Mouse (Mus musculus) heart, postnatal 10 days (tissue): ENCODE results near the gene Zfp687. TPM values are rescaled to one million over a fixed set of nuclear protein-coding genes. Genes with fewer than 3 reads are reported as not detected.
"Not testable (repeated sequence)": the region's sequence is repeated elsewhere in the genome, so short reads cannot be mapped to it uniquely, and the experiment has no call there.

Source experiments
- DNase-seq, 2 experiments: peaks; one replicate each; pipeline ENCODE4 v3.0.0; 2021
- intact Hi-C: fragments of 180-260 bp; cut with DNase I; formaldehyde crosslinking; loops from one replicate; pipeline ENCODE4 v1.15.1; 2025
- total RNA-seq, 2 experiments: library from RNA; stranded (reverse); gene quantifications; 2 replicates each; pipeline ENCODE4 v1.2.3; 2021

The Zfp687 gene
- 10 to 100 TPM; 20.3 to 24.3 TPM for total RNA-seq

DNA sequence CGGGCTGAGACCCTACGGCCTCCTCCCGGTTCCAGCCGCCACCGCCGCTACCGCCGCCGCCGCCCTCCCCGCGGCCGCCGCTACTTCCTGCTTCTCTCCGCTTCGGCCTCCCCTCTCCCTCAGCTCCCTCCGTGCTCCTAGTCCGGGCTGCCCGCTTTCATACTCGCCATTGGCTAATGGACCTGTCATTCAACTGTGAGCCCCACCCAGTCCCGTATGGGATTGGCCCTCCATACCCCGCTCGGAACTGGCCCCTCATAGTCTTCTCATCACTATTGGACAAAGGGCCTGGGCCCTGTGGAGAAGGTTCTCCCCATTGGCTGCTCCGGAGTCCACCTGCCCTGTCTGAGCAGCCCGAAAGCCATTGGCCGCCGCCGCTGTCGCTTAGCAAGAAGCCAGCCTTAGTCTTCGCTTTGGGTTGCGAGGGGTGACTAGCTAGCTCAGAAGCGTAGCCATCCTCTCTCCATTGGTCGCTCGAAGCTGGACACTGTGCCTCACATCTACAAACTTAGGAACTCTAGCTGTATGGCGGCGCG is at the start of gene Zfp687:
Gene Zfp687 (minus strand): TSS at position 112 of the 536 bp plus-strand sequence.
- intact Hi-C loops = no loop called here
- peak; percentile 100 for DNase-seq

DNA sequence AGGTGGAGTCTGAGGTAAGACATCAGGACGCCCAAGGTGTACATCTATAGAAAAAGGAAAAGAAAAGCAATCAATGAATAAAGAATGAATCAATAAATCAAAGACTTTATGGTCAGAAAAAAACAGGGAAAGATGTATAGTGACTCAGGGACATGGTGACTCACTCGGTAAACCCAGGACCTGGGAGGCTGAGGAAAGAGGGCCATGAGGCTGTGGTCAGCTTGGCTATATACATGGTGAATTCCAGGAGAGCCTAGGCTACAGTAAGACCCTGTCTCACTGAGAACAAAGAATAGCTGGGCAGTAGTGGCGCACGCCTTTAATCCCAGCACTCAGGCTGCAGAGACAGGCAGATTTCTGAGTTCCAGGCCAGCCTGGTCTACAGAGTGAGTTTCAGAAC is 48.5 kb upstream of the Zfp687 start:
- no peak for DNase-seq
- intact Hi-C loops = no loop called here

DNA sequence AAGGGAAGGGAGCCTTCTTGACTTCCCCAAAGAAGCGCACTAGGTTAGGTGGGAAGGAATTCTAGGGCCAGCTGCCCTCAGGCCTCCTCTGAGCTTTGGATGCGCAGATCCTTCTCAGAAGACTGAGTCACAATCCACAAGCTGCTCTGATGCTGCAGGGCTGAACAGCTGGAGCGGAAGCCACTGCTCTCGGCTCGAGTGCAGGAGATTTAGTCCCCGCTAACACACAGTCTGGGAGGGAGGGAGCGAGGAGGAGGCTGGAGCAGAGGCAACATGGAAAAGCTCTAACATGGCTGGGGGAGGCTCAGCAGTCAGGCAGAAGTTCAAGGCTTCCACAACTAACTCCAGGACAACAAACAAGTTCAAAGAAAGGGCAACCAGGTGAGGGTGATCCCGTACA is 42.8 kb upstream of the Zfp687 start:
- intact Hi-C loops = no loop called here
- peak; percentile 28 to 36 for DNase-seq

DNA sequence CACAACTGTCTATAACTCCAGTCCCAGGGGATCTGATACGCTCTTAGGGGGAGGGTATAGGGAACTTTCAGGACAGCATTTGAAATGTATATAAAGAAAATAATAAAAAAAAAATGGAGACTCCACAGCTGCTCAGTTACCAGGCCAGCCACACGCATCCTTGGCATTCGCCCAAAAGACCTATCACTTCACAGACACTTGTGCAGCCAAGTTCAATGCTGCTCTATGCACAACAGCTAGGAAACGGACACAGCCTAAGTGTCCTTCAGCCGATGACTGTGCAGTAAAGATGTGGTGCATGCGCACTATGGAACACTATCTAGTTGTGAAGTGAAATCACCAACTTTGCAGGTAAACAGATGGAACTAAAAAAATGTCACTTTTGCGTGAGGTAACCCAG is 41.0 kb upstream of the Zfp687 start:
- intact Hi-C loops = no loop called here
- DNase-seq = peak in 1 of 2 experiments; percentile 14

DNA sequence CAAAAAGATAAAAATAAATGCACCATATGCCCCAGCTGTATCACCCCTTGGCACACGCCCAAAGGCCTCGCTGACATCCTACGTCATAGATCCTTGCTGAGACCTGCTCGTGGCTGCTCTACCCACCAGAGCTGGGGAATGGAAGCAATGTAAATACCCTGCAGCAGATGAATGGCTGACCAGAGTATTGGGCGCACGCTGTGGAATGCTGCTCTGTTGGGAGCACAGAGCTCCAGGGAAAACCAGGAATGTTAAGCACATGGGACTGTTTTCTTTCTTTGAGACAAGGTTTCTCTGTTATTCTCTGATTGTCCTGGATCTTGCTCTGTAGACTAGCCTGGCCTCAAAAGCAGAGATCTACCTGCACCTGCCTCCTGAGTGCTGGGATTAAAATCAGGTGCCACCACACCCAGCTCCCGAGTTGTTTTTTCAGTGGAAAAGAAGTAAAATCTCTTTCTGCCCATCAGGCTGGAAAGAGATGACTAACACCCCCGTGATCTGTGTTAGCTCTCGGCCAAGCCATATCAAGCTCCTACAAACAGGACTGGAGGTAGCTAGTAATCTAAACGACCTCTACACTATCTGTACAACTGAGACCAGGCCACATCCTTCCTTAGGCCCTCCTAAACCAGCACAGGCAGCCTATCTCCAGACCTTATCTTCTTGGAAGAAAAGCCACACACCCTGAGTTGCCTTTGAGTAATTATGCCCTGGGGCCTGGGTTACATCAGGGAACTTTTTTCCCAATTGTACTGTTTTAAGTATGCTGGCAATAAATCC is 39.4 kb upstream of the Zfp687 start:
- peak; percentile 11 to 17 for DNase-seq
- intact Hi-C loops = no loop called here

DNA sequence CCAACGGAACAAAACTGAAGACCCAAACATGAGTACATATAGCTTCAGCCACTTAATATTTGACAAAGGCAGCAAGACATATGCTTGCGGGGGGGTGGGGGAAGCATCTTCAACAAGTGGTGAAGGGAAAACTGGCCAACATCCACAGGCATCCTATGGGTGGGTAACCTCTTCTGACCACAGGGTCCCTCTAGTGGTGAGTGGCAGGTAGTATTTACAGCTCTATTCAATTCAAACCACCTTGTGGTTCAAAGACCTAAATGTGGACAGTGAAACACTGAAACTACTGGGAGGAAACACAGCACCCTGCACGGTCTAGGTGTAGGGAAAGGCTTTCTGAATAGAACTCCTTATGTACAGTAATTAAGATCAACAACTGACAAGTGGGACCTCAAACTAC is 38.5 kb upstream of the Zfp687 start:
- peak; percentile 38 to 56 for DNase-seq
- intact Hi-C loops = no loop called here

DNA sequence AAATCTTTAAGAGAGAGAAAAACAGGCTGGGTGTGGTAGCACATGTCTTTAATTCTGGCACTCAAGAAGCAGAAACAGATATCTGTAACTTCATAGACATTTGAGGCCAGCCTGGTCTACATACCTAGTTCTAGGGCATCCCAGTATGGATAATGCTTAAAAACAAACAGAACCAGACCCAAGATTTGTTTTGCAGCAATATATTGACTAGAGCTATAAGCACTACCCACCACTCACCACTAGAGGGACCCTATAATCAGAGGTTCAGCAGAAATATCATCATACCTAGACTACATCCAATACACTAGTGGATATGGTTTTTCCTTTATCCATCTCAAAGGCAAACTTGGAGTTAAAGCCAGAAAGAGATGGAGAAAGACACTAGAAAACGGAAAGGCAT is 37.7 kb upstream of the Zfp687 start:
- peak; percentile 61 to 67 for DNase-seq
- intact Hi-C loops = no loop called here

DNA sequence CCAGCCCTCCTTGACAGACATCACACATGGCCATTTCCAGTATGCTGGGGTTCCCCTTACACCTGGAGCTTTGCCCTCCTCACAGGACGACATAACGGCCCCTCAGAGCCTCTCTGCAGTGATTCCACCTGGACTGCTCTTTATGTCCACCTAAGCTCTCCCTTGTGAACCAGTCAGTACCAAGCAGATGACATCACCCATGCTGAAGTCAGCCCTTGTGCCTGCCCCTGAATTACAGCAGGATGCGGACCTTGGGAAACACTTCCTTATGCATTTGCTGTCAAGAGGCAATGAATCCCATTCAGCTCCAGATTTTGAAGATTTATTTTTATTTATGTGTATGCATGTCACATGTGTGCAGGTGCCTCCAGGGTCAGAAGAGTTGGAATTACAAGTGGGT is 32.7 kb upstream of the Zfp687 start:
- intact Hi-C loops = no loop called here
- DNase-seq = no peak

DNA sequence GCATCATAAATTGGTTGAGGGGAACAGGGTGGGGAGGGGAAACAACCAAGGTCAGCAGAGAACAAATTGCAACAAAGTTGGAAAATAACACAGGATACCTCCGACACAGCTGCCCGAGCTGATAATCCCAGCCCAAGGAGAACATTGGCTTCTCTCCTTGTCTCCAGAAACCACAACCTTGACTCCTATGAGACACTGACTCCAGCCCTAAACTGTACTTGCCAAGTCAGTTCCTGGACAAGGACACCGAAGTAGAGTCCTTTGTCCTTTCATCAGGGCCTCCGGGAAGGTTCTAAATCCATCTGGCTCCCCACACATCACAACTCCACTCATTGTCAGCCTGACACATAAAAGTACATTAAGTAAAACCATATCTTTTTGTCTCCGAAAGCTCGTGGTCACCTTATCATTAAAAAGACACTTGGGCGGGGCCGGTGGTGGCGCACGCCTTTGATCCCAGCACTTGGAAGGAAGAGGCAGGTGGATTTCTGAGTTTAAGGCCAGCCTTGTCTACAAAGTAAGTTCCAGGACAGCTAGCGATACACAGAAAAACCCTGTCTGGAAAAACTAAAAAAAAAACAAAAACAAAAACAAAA is 31.3 kb upstream of the Zfp687 start:
- intact Hi-C loops = no loop called here
- DNase-seq = no peak

DNA sequence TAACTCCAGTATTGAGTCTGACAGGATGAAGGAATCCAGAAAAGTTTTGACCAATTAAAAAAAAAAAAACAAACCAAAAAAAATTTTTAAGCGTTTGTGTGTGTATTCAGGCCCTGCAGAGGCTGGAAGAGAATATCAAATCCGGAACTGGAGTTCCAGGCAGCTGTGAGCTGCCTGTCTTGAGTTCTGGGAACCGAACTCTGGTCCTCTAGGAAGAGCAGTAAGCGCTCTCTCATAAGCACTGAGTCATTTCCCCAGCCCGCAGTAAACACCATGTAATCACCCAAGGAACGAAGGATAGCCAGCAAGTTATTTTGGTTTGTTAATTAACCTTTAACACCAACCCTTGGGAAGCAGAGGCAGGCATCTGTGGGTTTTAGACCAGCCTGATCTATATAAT is 28.0 kb upstream of the Zfp687 start:
- no peak for DNase-seq
- intact Hi-C loops = no loop called here

DNA sequence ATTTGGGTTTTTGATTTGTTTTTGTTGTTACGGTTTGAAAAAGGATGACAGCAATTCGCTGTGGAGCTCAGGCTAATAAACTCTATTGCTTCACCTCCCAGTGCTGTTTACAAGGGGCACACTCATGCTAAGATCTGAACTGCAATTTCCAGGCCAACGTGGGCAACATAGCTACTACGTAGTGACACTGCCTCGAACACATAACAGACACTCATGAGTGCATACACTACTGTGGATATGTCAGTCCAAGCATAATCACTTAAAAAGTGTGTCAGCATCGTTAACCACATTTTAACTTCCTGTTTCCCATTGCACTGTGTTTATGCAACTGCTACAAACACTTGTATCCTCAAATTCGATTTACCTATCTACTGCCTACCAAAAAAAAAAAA is 27.6 kb upstream of the Zfp687 start:
- DNase-seq = no peak
- intact Hi-C loops = no loop called here

DNA sequence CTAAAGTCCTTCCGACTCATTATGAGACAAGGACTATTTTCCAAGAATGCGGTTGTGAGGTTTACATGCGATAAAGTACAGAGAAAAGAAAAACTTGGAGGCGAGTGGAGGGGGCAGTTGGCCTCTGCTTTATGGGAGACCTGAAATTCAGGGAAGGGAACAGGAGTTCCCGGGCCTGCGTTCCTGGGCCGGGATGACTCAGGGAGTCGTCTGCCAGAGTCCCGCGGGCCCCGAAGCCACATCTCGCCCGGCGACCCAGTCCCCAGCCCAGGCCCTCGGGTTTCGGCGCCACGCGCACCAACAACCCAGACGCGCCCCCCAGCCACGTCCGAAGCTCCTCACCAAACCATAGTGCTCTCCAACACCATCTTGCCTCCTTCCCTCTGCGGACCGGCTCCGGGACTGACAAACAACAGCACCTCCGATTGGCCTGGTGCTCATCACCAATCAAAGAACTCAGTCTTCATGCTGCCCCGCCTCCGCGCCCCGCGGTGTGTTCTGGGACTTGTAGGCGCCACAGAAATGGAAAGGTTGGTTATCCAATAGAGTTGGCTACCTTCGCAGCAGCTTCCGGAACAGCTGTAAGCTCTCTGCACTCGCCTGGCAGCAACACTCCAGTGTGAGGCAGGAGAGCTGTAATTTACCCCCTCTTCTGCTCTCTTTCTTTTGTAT is 27.1 kb upstream of the Zfp687 start, which contains the start of gene Psmd4:
Gene Psmd4 (minus strand): TSS at position 449 of the 672 bp plus-strand sequence.
- DNase-seq = peak; percentile 99
- intact Hi-C loops = no loop called here

DNA sequence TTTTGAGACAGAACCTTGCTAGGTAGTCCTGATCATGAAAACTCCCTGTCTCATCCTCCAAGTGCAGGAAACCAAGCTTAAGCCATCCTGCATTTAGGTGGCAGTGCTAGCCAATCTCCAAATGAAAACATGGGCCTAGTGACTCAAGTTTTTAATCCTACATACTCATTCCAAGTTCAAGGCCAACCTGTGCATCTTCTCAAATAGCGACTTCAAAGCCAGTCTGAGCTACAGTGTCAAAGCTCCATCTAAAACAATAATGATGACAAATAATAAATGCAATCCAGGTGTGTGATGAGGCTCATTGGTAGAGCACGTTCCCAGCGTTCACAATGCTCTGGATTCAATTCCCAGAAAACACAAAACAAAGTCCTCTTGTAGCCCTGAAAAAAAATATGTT is 26.4 kb upstream of the Zfp687 start:
- DNase-seq = no peak
- intact Hi-C loops = no loop called here

DNA sequence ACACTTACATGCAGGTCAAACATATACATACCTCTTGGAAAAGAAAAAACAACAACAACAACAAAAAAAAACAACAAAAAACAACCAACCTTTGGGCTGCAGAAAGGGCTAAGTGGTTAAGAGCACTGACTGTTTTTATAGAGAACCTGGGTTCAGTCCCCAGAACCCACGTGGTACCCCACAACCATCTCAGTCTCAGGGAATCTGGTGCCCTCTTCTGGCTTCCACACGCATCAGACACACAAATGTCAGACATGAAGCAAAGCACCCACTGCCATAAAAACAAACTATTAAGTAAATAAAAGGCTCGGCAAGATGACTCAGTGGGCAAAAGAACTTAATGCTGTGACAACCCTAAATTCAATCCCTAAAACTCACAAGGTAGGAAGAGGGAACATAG is 14.7 kb upstream of the Zfp687 start:
- intact Hi-C loops = no loop called here
- DNase-seq = no peak

DNA sequence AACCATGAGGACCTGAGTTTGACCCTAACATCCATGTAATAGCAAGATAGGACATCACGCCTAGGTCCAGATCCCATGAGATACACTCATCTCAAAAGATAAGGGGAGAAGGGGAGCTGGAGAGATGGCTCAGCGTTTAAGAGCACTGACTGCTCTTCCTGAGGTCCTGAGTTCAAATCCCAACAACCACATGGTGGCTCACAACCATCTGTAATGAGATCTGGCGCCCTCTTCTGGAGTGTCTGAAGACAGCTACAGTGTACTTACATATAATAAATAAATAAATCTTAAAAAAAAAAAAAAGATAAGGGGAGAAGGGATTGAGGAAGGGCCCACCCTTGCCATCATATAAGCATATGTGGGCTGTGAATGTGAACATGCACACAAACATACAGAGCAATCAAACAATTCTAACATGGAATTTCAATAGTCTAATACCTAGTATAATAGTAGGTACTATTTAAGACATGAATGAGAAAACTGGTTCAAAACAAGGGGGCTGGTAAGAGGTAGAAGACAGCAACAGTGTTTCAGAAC is 14.1 kb upstream of the Zfp687 start:
- intact Hi-C loops, DNase-seq: not testable (repeated sequence)

DNA sequence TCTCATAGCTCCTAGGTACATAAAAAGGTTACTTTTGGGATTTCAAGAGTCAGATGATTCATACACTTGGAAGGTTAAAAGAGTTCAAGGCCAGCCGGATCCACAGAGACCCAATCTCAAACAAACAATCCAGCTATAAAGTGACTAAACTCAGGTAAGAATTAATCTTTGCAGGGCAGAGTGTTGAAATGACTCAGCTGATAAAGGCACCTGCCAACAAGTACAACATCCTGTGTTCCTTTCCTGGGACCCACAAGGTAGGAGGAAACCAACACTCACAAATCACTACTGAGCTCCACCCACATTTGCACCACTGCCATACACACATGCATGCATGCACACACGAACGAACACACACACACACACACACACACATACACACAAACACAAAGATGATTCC is 13.4 kb upstream of the Zfp687 start:
- no peak for DNase-seq
- intact Hi-C loops = no loop called here

DNA sequence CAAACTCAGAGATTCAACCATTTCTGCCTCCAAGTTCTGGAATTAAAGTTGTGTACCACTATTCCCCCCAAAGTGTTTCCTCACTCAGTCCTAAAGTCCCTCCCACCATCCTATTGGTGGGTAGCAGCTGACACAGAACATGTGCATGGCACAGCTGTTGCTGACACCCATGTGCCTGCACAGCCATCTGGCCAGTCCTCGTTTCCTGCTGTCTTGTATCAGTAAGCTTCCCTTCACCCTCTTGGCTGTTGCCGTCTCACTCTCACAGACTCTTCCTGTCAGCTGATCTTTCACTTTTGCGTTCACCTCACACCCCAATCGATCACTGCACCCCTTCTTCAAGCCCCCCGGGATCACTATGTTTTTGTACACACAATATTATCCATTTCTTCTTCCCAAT is 12.5 kb upstream of the Zfp687 start:
- DNase-seq = peak; percentile 24 to 27
- intact Hi-C loops = no loop called here

DNA sequence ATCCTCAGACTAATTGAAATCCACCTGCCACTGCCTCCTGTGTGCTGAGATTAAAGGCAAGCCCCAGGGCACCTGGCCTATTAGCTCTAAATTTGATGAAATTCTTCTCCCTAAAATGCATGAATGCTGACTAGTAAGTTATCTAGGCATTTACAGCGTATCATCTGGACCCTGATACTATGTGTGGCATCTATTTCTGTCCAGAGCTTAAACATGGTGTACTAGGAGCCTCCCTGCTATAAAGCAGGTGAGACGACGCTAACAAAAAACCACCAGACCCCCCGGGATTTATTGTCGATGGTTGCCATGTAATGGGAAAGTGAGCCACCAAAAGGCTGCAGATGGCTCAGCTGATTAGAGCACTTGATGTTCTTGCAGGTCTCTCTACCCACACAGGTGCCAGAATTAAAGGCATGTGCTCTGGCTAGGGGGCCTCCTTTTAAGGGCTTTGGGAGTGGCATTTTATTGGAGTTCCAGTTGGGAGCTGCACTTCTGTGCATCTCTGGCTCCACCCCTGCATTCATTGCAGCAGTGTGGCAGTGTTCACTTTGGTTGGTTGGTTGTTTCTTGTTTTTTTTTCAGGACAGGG is 11.9 kb upstream of the Zfp687 start:
- intact Hi-C loops = no loop called here
- no peak for DNase-seq

DNA sequence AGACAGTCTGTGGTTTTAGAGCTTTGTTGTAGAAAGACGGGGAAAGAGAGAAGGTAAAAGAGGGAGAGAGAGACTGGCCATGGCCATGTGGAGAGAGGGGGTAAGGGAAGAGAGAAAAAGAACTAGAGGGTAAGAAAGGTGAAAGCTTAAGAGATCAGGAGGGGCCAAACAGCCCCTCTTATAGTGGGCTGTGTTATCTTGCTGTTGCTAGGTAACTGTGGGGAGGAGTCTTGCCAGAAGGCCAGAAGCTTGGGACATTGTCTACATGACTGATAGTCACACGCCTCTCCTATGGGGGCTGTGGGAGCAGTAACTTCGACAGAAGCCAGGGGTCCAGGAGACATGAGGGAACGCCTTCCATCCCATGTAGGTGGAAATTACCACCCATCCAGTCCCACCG is 10.0 kb upstream of the Zfp687 start:
- peak in 1 of 2 experiments; percentile 21 for DNase-seq
- intact Hi-C loops = no loop called here

DNA sequence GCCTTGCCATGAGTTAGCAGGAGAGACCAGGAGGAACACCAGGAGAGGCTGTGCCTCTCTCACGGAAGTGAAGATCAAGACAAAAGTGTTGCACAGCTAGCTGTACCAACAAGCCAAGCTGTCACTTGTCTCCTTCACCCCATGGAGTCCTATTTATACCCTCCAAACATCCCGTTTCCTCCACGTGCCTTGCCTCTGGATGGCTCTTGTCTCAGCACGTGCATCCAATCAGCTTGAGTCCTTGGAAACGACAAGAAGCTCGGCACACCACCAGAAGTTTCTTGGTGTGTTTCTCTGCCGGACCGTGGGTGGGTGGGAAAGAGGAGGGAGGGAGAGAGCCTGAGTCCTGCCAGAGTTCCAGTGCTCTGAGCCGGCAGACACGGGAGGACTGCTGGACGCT is 9.3 kb upstream of the Zfp687 start:
- intact Hi-C loops = no loop called here
- peak; percentile 79 to 86 for DNase-seq

DNA sequence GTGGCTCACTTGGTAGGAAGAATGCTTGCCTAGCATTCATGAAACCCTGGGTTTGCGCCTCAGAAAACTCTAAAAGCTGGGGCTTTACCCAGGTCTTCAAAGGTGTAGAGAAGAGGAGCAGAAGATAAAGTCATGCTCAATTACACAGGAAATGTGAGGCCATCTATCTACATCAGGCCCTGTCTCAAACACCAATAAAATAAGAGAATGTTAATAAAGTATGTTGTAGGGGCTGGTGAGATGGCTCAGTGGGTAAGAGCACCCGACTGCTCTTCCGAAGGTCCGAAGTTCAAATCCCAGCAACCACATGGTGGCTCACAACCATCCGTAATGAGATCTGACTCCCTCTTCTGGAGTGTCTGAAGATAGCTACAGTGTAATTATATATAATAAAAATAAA is 5.7 kb upstream of the Zfp687 start:
- intact Hi-C loops, DNase-seq: not testable (repeated sequence)
